Mouse (Mus musculus): Measurements from ENCODE around the gene Tmtc2. TPM values are rescaled to one million over a fixed set of nuclear protein-coding genes. Genes with fewer than 3 reads are reported as not detected.
A peak's percentile ranks its signal among the peaks of the same experiment; 100 is the strongest.

The Tmtc2 gene
- total RNA-seq, 2 experiments from 2014 or later: 3.8 to 4.5 TPM

DNA sequence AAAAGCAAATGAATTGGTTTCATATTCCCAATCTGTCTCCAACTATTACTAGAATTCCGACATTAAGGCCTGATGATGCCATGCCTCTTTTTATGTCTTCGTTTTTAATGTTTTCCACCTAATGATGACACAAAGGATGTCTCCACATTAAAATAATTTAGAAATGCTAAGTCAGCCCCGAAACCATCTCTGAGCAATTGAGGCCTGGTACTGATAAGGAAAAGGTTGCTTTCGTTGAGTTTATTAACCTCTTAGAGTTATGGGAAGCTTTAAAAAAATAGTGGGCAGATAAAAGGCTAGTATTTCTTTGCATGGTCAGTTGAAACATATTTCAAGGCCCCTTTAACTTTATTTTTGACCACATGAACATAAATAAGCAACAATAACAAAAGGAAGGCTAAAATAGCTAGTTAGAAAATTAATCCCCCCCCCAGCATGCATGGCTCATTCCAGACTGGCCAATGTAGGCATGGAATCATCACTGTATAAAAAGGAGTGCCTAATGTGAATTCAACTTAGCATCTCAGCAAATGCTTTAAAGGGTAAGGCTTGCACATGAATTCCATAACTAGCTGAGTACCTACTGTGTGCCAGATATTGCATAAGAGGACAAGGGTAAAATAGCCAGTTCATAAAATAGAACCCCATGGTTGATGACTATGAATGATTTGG is 168.3 kb downstream of the Tmtc2 start:
- no peak for DNase-seq

DNA sequence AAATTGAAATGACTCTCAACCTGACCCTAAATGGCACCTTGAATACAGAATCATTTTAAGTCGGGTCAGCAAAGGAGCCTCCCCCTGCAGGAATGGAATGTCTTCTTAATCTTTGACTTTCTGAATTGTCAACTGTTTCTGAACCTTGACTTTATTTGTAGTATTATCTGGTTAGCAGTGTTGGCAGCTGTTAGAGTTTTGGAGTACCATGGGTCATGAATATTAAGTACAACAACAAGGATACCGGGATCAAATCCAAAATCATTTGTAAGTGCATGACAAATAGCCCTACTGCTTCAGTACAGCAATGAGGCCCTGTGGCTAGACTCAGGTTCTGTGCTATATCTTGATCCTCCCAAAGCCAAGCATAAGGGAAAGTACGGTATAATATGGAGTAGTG is 170.3 kb downstream of the Tmtc2 start:
- DNase-seq: no peak

DNA sequence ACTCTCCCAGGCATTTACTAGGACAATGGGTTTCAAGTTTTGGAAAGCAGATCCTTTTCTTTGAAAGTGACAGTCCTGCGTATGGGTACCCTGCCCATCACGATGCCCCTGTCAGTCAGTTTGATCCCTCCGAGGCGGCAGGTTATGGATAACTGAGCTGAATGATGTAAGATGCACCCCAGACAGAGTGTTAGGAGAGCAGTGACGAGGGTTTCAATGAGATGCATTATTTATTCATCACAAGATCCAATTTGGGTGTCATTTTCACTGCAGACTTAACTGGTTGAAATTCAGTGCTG is 171.8 kb downstream of the Tmtc2 start:
- no peak for DNase-seq

GRCm38 (mm10) chr10:105401754-105402480 is 172.3 kb downstream of the Tmtc2 start:
- DNase-seq: no peak

DNA sequence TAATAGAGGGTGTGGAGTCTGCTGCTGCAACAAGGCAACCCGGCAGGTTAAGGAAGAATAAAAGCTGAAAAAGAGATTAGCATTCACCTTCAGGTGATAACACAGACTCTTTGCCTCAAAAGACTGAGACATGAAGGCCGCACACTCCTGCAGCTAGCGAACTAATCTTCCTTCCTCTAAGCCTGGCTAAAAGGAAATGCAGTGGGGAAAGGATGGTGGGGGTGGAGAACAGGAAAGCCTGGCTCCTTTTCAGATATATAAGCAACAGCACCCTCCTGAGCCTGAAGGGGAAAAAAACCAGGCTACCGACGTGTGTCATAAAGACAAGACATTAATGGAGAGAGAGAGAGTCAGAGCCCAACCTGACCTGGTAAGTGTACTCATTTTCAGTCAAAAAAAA is 174.9 kb downstream of the Tmtc2 start:
- no peak for DNase-seq

- no peak for DNase-seq
Observed at GRCm38 (mm10) chr10:105384065-105384464, 190.2 kb downstream of the Tmtc2 start.

DNA sequence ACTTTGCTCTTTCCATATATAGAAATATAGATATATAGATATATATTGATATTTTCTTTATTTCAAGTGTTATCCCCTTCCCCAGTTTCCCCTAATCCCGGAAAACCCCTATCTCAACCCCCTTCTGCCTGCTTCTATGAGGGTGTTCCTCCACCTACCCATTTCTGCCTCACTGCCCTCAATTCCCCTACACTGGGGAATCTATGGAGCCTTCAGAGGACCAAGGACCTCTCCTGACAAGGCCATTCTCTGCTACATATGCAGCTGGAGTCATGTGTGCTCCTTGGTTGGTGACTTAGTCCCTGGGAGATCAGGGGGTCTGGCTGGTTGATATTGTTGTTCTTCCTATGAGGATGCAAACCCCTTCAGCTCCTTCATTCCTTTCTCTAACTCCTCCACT is 192.5 kb downstream of the Tmtc2 start:
- no peak for DNase-seq

DNA sequence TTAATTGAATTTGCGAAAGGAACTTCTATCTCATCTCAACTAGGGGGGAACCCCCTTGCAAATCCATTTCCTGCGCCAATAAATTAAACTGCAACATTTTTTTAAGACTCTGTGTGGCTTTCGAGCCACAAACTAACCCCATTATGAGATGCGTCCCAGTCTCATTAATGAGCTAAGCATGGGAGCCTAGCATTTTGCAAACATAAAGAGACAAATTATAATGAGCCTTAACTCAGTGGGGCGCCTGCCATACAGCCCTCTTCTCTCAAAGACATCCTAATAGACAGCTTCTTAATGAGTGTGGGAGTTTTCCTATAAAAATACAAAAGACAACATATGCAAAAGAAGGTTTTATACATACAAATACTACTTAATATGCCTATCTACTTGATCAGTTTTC is 193.0 kb downstream of the Tmtc2 start:
- no peak for DNase-seq

DNA sequence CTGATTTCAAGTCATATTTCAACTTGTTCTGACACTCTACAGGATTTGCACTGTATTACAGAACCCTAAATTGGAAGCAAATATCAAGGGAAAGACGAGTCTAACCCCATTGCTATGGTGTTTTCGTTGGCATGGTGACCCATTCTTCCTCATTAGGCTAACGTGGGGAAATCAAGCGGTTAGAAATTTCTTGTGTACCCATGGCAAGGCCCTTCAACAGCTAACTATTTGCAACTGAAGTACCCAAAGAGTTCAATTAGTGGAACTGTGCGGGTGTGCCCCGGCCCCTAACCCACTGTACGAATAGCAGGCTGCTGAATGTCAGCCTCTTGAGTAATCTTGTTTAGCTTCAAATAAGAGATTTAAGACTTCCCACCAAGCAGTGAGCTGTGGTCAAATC is 193.7 kb downstream of the Tmtc2 start:
- DNase-seq: no peak

GRCm38 (mm10) chr10:105377711-105378110 is 196.5 kb downstream of the Tmtc2 start:
- DNase-seq: no peak

DNA sequence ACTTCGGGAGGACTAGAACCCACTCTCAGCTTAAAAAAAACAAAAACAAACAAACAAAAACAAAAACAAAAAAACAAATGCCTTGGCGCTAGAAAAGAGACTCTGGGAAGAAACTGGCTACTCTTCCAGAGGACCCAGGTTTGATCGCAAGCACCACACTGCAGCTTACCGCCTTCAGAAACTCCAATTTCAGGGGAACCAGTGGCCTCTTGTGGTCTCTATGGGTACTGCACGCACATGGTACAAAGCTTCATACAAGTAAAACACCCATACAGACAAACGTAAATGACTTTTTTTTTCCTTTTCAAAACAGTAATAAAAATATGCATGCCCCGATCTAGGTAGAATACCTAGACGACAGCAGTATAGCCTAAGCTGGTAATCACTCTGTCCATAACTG is 201.0 kb downstream of the Tmtc2 start:
- DNase-seq: no peak

DNA sequence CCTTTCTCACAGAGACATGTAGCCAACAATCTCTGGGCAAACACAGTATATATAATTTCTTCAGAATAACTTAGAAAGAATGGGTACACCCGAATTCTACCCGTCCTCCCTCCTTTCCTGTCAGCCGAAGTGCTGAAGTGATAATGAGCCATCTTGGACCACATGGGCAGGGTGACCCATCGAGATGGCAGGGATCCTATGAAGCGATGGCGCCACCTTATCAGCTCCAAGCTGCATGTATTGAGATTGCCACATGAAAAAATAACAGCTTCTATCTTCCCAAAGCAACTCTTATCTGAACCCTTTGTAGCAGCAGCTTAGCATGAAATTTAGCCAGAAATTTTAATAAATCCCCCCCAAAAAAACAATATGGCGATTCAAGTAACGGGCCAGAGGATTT is 206.0 kb downstream of the Tmtc2 start:
- DNase-seq: peak; percentile 10 to 22

- no peak for DNase-seq
Observed at GRCm38 (mm10) chr10:105364480-105364879, 209.8 kb downstream of the Tmtc2 start.

DNA sequence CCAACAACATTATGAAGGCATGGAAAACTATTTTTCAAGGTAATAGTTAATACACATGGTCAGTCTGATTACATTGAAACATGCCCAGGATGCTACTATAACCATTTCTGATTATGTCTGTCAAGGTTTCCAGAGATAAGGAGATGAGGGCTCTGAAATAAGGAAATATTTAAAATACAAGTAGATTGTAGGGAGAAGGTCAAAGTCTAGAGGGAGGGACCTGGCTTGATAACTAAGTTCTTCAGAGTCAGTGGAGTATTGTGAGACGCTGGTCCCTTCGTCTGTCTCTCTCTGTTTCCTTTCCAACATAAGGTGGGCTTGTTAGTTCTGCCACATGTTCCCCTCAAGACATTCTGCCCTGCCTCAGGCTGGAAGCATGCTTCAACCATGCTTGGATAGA is 223.9 kb downstream of the Tmtc2 start:
- no peak for DNase-seq

- no peak for DNase-seq
Observed at GRCm38 (mm10) chr10:105345920-105346319, 228.3 kb downstream of the Tmtc2 start.

- no peak for DNase-seq
Observed at GRCm38 (mm10) chr10:105332856-105333255, 241.4 kb downstream of the Tmtc2 start.

GRCm38 (mm10) chr10:105330327-105330726 is 243.9 kb downstream of the Tmtc2 start:
- no peak for DNase-seq

- DNase-seq: no peak
Observed at GRCm38 (mm10) chr10:105323646-105324192, 250.5 kb downstream of the Tmtc2 start.

GRCm38 (mm10) chr10:105319299-105320057 is 254.8 kb downstream of the Tmtc2 start:
- no peak for DNase-seq

GRCm38 (mm10) chr10:105318869-105319268 is 255.4 kb downstream of the Tmtc2 start:
- no peak for DNase-seq

- no peak for DNase-seq
Observed at GRCm38 (mm10) chr10:105312986-105313385, 261.3 kb downstream of the Tmtc2 start.

DNA sequence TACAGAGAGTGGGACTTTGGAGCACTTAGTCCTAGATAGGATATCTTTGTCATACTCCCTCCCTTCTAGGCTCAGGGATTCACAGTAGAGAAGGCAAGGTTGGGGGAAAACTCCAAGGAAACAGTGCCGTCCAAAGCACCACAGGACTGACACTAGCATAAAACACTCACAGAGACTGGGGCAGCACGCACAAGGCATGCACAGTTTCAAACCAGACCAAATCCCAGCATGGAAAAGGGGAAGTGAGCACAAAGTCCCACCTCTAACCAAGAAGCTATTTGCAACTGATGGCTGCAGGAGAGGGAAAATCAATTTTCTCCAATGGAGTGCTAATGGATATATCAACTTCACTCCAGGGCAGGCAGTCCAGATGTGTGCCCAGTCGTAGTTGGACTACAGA is 276.7 kb downstream of the Tmtc2 start:
- no peak for DNase-seq

- DNase-seq: no peak
Observed at GRCm38 (mm10) chr10:105292961-105293360, 281.3 kb downstream of the Tmtc2 start.
